Mouse (Mus musculus) gastrocnemius, postnatal 4 days (tissue): ENCODE data around the gene Gm12248. TPM values are rescaled to one million over a fixed set of nuclear protein-coding genes. Genes with fewer than 3 reads are reported as not detected.

Experiments
- DNase-seq, 2 experiments: peaks; one replicate each; pipeline ENCODE4 v3.0.0; 2021 to 2022; ENCODE audit warnings: low spot score in 2 of 2, mixed read lengths in 2 of 2
- long read RNA-seq, 2 experiments: library from polyadenylated mRNA; stranded (forward); transcript quantifications; one replicate each; pipeline ENCODE4 v2.0.0; 2021
- total RNA-seq, 2 experiments: library from RNA; stranded (reverse); gene quantifications; 2 replicates each; pipeline ENCODE4 v1.2.3; 2021

Gm12248 gene
- not detected for total RNA-seq
- long read RNA-seq, experiment 1 = 0 reads
- long read RNA-seq, experiment 2 = 0 reads

- peak in 1 of 2 experiments; percentile 38 for DNase-seq
Observed at GRCm38 (mm10) chr11:58093021-58093528, at the start of gene Gm12248. TSS of gene Gm12248 (minus strand) at chr11:58093134.

- no peak for DNase-seq
Observed at GRCm38 (mm10) chr11:58139466-58139865, 46.5 kb upstream of the Gm12248 start.

GRCm38 (mm10) chr11:58138821-58139220 is 45.9 kb upstream of the Gm12248 start:
- DNase-seq = no peak

- DNase-seq = no peak
Observed at GRCm38 (mm10) chr11:58136677-58137076, 43.7 kb upstream of the Gm12248 start.

- no peak for DNase-seq
Observed at GRCm38 (mm10) chr11:58135296-58135695, 42.4 kb upstream of the Gm12248 start.

GRCm38 (mm10) chr11:58134869-58135268 is 41.9 kb upstream of the Gm12248 start:
- no peak for DNase-seq

- DNase-seq = no peak
Observed at GRCm38 (mm10) chr11:58132026-58132425, 39.1 kb upstream of the Gm12248 start.

- no peak for DNase-seq
Observed at GRCm38 (mm10) chr11:58129302-58129843, 36.4 kb upstream of the Gm12248 start.

GRCm38 (mm10) chr11:58127544-58127943 is 34.6 kb upstream of the Gm12248 start:
- DNase-seq = no peak

- DNase-seq = peak in 1 of 2 experiments; percentile 53
Observed at GRCm38 (mm10) chr11:58126397-58127160, 33.6 kb upstream of the Gm12248 start.

GRCm38 (mm10) chr11:58125021-58125420 is 32.1 kb upstream of the Gm12248 start:
- DNase-seq = no peak

- no peak for DNase-seq
Observed at GRCm38 (mm10) chr11:58123711-58124110, 30.8 kb upstream of the Gm12248 start.

- no peak for DNase-seq
Observed at GRCm38 (mm10) chr11:58121351-58121750, 28.4 kb upstream of the Gm12248 start.

- no peak for DNase-seq
Observed at GRCm38 (mm10) chr11:58120655-58121054, 27.7 kb upstream of the Gm12248 start.

GRCm38 (mm10) chr11:58117044-58117652 is 24.2 kb upstream of the Gm12248 start:
- no peak for DNase-seq

- no peak for DNase-seq
Observed at GRCm38 (mm10) chr11:58116560-58116959, 23.6 kb upstream of the Gm12248 start.

GRCm38 (mm10) chr11:58107664-58108337 is 14.9 kb upstream of the Gm12248 start:
- no peak for DNase-seq

GRCm38 (mm10) chr11:58107009-58107408 is 14.1 kb upstream of the Gm12248 start:
- no peak for DNase-seq

- DNase-seq = no peak
Observed at GRCm38 (mm10) chr11:58104351-58104791, 11.4 kb upstream of the Gm12248 start.

GRCm38 (mm10) chr11:58103697-58104306 is 10.9 kb upstream of the Gm12248 start, which contains the start of gene Cnot8:
TSS of gene Cnot8 (plus strand) at chr11:58104153.
- peak; percentile 98 to 99 for DNase-seq

- peak in 1 of 2 experiments; percentile 26 for DNase-seq
Observed at GRCm38 (mm10) chr11:58103344-58103653, 10.4 kb upstream of the Gm12248 start.
